Mouse (Mus musculus) hindbrain, postnatal 0 days (tissue): Measurements from ENCODE around the gene Thoc3. TPM values are rescaled to one million over a fixed set of nuclear protein-coding genes. Genes with fewer than 3 reads are reported as not detected.
A peak's percentile ranks its signal among the peaks of the same experiment; 100 is the strongest.

Experiments used
- ATAC-seq: fragments of 200-750 bp; cut with Nextera tagmentation; 2 replicates; pipeline ENCODE4 v1.8.0; 2017; ENCODE audit warnings: mild to moderate bottlenecking, moderate TSS enrichment, moderate library complexity
- DNase-seq: peaks from one replicate; pipeline ENCODE4 v3.0.0-alpha.2; 2015; ENCODE audit warnings: low spot score
- H3K27ac ChIP-seq: fragments of 300-500 bp; sonication (generic); 2 replicates; pipeline ENCODE4 v1.5.1; 2014; ENCODE audit warnings: mild to moderate bottlenecking
- H3K27me3 ChIP-seq: fragments of 300-500 bp; sonication (generic); 2 replicates; pipeline ENCODE4 v1.6.1; 2014; ENCODE audit warnings: low read length, mixed read lengths; ENCODE audit not compliant: insufficient read depth
- H3K36me3 ChIP-seq: fragments of 300-500 bp; sonication (generic); 2 replicates; pipeline ENCODE4 v1.6.1; 2014; ENCODE audit warnings: low read length, mixed read lengths; ENCODE audit not compliant: insufficient read depth
- H3K4me1 ChIP-seq: fragments of 300-500 bp; sonication (generic); 2 replicates; pipeline ENCODE4 v1.6.1; 2014; ENCODE audit warnings: antibody characterized with exemption, low read length, mixed read lengths; ENCODE audit not compliant: insufficient read depth
- H3K4me2 ChIP-seq: fragments of 300-500 bp; sonication (generic); 2 replicates; pipeline ENCODE4 v1.6.1; 2014; ENCODE audit warnings: low read depth, mild to moderate bottlenecking, low read length, moderate library complexity, mixed read lengths
- H3K4me3 ChIP-seq: fragments of 300-500 bp; sonication (generic); 2 replicates; pipeline ENCODE4 v1.5.1; 2014; ENCODE audit warnings: low read length
- H3K9ac ChIP-seq: fragments of 300-500 bp; sonication (generic); replicated peaks from 2 replicates; pipeline ENCODE4 v1.6.1; 2014; ENCODE audit warnings: mild to moderate bottlenecking, low read length, moderate library complexity, mixed read lengths
- H3K9me3 ChIP-seq: fragments of 300-500 bp; sonication (generic); 2 replicates; pipeline ENCODE4 v1.6.1; 2016; ENCODE audit warnings: low read length, mixed read lengths
- CTCF ChIP-seq: IDR thresholded peaks from 2 replicates; pipeline ENCODE4 v1.5.1; 2016; ENCODE audit warnings: antibody characterized with exemption, control low read depth, low read depth
- WGBS: fragments of 180-500 bp; shearing (Covaris S2); extraction: QIAGEN DNeasy Blood & Tissue Kit; methylation state at CpG from one replicate; pipeline ENCODE4 v1.1.7; 2014; 5-methylcytosine and 5-hydroxymethylcytosine counted together
- polyA plus RNA-seq: library from polyadenylated mRNA; unstranded; fragments of >200 nt; fragmentation: Nextera tagmentation; extraction: Ambion mirVana; gene quantifications from 2 replicates; pipeline ENCODE4 v1.2.1, GENCODE M21; 2015
- total RNA-seq: library from RNA; depleted of rRNA; stranded (reverse); fragments of >200 nt; gene quantifications from 2 replicates; pipeline ENCODE4 v1.2.3, GENCODE M21; 2014; rRNA removed

The Thoc3 gene
- total and polyA plus RNA-seq, 2 experiments from 2014 or later = 67.2 to 108 TPM

- Histone ChIP-seq H3K4me2 (no peak overlapping the region), H3K9ac (no peak overlapping the region), H3K4me3 (no peak overlapping the region), H3K27ac (0 out of 2 replicates have a peak overlapping the region, but pooled peaks have one; percentile 26), H3K9me3 (no peaks in the 10 kb centered on the region), H3K4me1 (0 out of 2 replicates have a peak, but pooled peaks cover 7% of the 10 kb centered on the region), H3K27me3 (no peaks in the 10 kb centered on the region), H3K36me3 (no peaks in the 10 kb centered on the region)
- WGBS = 72% methylated on average over 4 of the region's 4 CpGs
- ATAC-seq = no peak
- no peak for TF ChIP-seq CTCF
- DNase-seq = no peak
Measured at GRCm38 (mm10) chr13:54412721-54413120, 55.9 kb downstream of the Thoc3 start.

GRCm38 (mm10) chr13:54412236-54412635 lies 56.4 kb downstream of the Thoc3 start:
- H3K4me2 ChIP-seq = no peak overlapping the region
- ATAC-seq (peak; percentile 64), DNase-seq (peak; percentile 50)
- 6% methylated on average over 7 of the region's 7 CpGs for WGBS
- TF ChIP-seq CTCF = no peak
- no peaks in the 10 kb centered on the region for H3K36me3 ChIP-seq
- no peaks in the 10 kb centered on the region for H3K9me3 ChIP-seq
- H3K4me1 ChIP-seq = 0 out of 2 replicates have a peak, but pooled peaks cover 7% of the 10 kb centered on the region
- H3K27me3 ChIP-seq = no peaks in the 10 kb centered on the region
- 0 out of 2 replicates have a peak overlapping the region, but pooled peaks have one; percentile 26 for H3K27ac ChIP-seq
- no peak overlapping the region for H3K9ac ChIP-seq
- H3K4me3 ChIP-seq = no peak overlapping the region

GRCm38 (mm10) chr13:54411656-54412055 lies 57.0 kb downstream of the Thoc3 start:
- Histone ChIP-seq H3K9me3 (no peaks in the 10 kb centered on the region), H3K4me1 (0 out of 2 replicates have a peak, but pooled peaks cover 7% of the 10 kb centered on the region), H3K9ac (no peak overlapping the region), H3K36me3 (no peaks in the 10 kb centered on the region), H3K27me3 (no peaks in the 10 kb centered on the region), H3K4me3 (no peak overlapping the region), H3K4me2 (no peak overlapping the region), H3K27ac (no peak overlapping the region)
- TF ChIP-seq CTCF = no peak
- DNase-seq = no peak
- no peak for ATAC-seq
- 80% methylated on average over 3 of the region's 3 CpGs for WGBS

Other genes with a start within 250 kb of the Thoc3 start
- 118 and 120 TPM in 2 replicates for gene Cplx2, start 97.5 kb downstream of the Thoc3 start, total RNA-seq
- 46.2 and 47.4 TPM in 2 replicates for gene Cplx2, start 97.5 kb downstream of the Thoc3 start, polyA plus RNA-seq
- gene Simc1, start 34.9 kb upstream of the Thoc3 start, total RNA-seq = 17.1 and 18.3 TPM in 2 replicates
- gene Simc1, start 34.9 kb upstream of the Thoc3 start, polyA plus RNA-seq = 9.3 and 9.5 TPM in 2 replicates
- gene 4833439L19Rik, start 96.6 kb upstream of the Thoc3 start, total RNA-seq = 248 and 278 TPM in 2 replicates
- 221 and 231 TPM in 2 replicates for gene 4833439L19Rik, start 96.6 kb upstream of the Thoc3 start, polyA plus RNA-seq
- gene Arl10, start 106.2 kb upstream of the Thoc3 start, total RNA-seq = 159 and 240 TPM in 2 replicates
- 66.3 and 69.7 TPM in 2 replicates for gene Arl10, start 106.2 kb upstream of the Thoc3 start, polyA plus RNA-seq
- 19.7 and 24.5 TPM in 2 replicates for gene Nop16, start 121.2 kb upstream of the Thoc3 start, total RNA-seq
- gene Nop16, start 121.2 kb upstream of the Thoc3 start, polyA plus RNA-seq = 49.9 and 53.0 TPM in 2 replicates
- 177 and 187 TPM in 2 replicates for gene Higd2a, start 121.4 kb upstream of the Thoc3 start, total RNA-seq
- 355 and 362 TPM in 2 replicates for gene Higd2a, start 121.4 kb upstream of the Thoc3 start, polyA plus RNA-seq
- gene Cltb, start 142.5 kb upstream of the Thoc3 start, total RNA-seq = 184 and 189 TPM in 2 replicates
- gene Cltb, start 142.5 kb upstream of the Thoc3 start, polyA plus RNA-seq = 312 and 318 TPM in 2 replicates
- gene Faf2, start 152.9 kb upstream of the Thoc3 start, total RNA-seq = 39.5 and 41.9 TPM in 2 replicates
- gene Faf2, start 152.9 kb upstream of the Thoc3 start, polyA plus RNA-seq = 64.0 and 65.0 TPM in 2 replicates
- gene Rnf44, start 225.1 kb upstream of the Thoc3 start, total RNA-seq = 73.1 and 74.8 TPM in 2 replicates
- gene Rnf44, start 225.1 kb upstream of the Thoc3 start, polyA plus RNA-seq = 48.8 and 60.1 TPM in 2 replicates
- gene Cdhr2, start 232.6 kb upstream of the Thoc3 start, total RNA-seq = 0.22 and 0.37 TPM in 2 replicates
- gene Cdhr2, start 232.6 kb upstream of the Thoc3 start, polyA plus RNA-seq = 0.35 and 0.41 TPM in 2 replicates